Mouse (Mus musculus) megakaryocyte, embryonic 14.5 days (primary cell): ENCODE measurements around the gene Cdc123.

Experiments used
- FLI1 ChIP-seq: IDR thresholded peaks from 2 replicates; pipeline ENCODE4 v1.6.1; 2012; ENCODE audit warnings: low read length, inconsistent platforms, mixed read lengths
- GATA1 ChIP-seq: IDR thresholded peaks from 3 replicates; pipeline ENCODE4 v1.6.1; 2012; ENCODE audit warnings: mixed read lengths, low read length, inconsistent platforms, borderline replicate concordance

GRCm38 (mm10) chr2:5821264-5821663 lies 23.7 kb downstream of the Cdc123 start:
- TF ChIP-seq GATA1 (no peak), FLI1 (no peak)
